Mouse (Mus musculus) bone marrow, adult 2 months (tissue): ENCODE results near the gene Serpinb1a.

Experiments used
- CTCF ChIP-seq: fragments of 200-500 bp; IDR thresholded peaks from 2 replicates; pipeline ENCODE4 v1.5.1; 2011; ENCODE audit warnings: low read length, control low read depth; ENCODE audit not compliant: control insufficient read depth, insufficient read depth
- POLR2A ChIP-seq: fragments of 200-500 bp; IDR thresholded peaks from 2 replicates; pipeline ENCODE4 v1.6.1; 2011; ENCODE audit warnings: low read depth, mild to moderate bottlenecking, control low read depth, low read length, borderline replicate concordance; ENCODE audit not compliant: control insufficient read depth

DNA sequence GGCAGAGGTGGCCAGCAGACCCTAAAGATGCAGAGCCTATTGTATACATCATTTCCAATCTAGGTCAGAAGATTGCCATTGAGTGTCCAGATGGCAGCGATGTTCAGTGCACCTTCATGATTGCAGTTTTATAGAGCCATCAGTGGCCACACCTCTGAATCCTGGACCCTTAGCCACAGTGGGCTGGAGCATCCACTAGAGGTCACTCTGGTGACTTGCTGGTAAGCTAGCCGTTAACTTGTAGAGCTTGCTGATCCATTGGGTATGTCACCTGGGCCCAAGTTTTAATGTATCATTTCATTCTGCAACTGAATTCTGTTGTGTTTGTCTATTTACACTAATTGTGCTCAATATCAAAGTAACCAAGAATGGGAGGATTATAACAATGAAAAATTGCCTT lies 14.6 kb upstream of the Serpinb1a start:
- TF ChIP-seq POLR2A (no peak), CTCF (peak; percentile 31; the same call in 1 of the 2 replicates)
